Mouse (Mus musculus): ENCODE measurements at regions not wholly inside any gene's neighbourhood (a gene's known extent, or its start where the extent isn't known, plus 50 kb on each side); places are given as distances from the start of the nearest gene placed in this dataset.
A peak's percentile ranks its signal among the peaks of the same experiment; 100 is the strongest.

GRCm38 (mm10) chr19:53453317-53453947 is 63.1 kb upstream of the Smndc1 start:
- DNase-seq (ENCODE audit: low spot score): no peak
- peaks cover 11% of the 10 kb centered on the region for H3K27me3 ChIP-seq (ENCODE audit: insufficient read depth, poor library complexity, severe bottlenecking)
- no peaks in the 10 kb centered on the region for H3K36me3 ChIP-seq
- H3K4me1 ChIP-seq (replicated peaks): peaks cover 47% of the 10 kb centered on the region
- WGBS: 61% methylated on average over 13 of the region's 13 CpGs
- no peak overlapping the region for H3K4me3 ChIP-seq
- H3K9me3 ChIP-seq: no peaks in the 10 kb centered on the region
- no peak overlapping the region for H3K27ac ChIP-seq

- peaks cover 4% of the 10 kb centered on the region; the same call in 1 of the 2 replicates for H3K27me3 ChIP-seq (ENCODE audit: insufficient read depth, poor library complexity, severe bottlenecking)
- peaks cover 44% of the 10 kb centered on the region for H3K4me1 ChIP-seq (replicated peaks)
- H3K4me3 ChIP-seq: no peak overlapping the region
- H3K9me3 ChIP-seq: no peaks in the 10 kb centered on the region
- H3K36me3 ChIP-seq: no peaks in the 10 kb centered on the region
- WGBS: 58% methylated on average over 3 of the region's 3 CpGs
- no peak overlapping the region for H3K27ac ChIP-seq
- no peak for DNase-seq (ENCODE audit: low spot score)
These were observed 62.0 kb upstream of the Smndc1 start for GRCm38 (mm10) chr19:53452360-53452759.

DNA sequence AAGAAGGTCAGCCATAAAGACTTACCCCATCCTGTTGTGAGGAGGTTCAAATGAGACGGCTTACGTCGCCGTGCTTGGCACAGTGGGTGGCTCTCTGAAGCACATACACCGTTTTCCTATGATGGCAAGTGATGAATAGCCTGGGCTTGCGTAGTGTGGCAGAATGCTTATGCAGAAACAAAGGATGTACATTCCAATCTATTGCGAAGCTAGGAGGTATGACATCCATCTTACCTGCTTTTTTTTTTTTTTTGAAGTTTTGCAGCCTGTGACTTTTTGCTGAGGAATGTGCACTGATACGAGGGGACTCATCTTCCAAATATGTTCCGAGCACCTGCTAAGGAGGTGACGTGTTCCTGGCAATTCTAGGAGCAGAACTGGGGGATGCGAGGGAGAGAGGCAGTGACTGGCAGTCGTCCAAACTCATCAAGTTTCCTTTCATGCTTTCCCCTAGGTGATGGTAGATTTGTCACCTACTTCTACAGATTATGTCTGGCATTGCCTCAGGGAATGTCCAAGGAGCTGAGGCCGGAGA is 61.1 kb upstream of the Smndc1 start:
- Histone ChIP-seq H3K4me3 (no peak overlapping the region), H3K4me1 (replicated peaks) (peaks cover 53% of the 10 kb centered on the region), H3K27ac (no peak overlapping the region), H3K9me3 (no peaks in the 10 kb centered on the region), H3K36me3 (no peaks in the 10 kb centered on the region), H3K27me3 (ENCODE audit: insufficient read depth, poor library complexity, severe bottlenecking) (peaks cover 11% of the 10 kb centered on the region; the same call in 1 of the 2 replicates)
- DNase-seq (ENCODE audit: low spot score): no peak
- WGBS: 75% methylated on average over 13 of the region's 13 CpGs

DNA sequence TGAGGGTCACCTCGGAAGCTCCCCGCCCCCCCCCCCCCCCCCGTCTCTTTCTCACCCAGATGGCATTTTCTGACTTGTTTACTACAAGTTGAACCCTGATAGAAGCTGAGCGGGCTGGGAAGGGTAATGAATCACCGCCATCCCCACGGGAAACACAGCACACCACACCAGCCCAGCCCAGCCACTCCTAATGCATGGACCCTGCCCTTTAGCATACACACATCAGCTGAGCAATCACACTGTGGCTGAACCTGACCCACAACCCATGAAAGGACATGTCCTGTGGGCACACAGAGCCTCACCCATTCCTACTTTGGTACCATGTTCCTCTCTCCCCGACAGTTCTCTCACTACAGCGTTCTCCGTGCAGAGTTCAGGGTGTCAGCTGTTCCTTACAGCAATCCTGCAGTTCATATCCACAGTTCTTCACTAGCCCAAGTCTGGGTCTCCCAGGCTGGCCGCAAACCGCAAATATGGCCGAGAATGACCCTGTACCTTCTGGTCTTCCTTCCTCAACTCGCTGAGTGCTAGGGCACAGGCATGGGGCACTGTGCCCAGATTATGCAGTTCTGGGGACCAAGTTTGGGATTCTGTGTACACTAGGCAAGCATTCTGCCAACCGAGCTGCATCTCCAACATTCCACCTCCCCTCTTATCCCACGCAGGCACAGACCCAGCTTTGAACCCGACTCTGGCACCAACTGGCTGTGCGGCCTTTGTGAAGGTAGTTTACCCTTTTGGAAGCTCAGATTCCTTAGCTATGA is 60.4 kb upstream of the Smndc1 start:
- Histone ChIP-seq H3K4me1 (replicated peaks) (peaks cover 58% of the 10 kb centered on the region), H3K27ac (peak overlapping the region; percentile 3; the same call in 1 of the 2 replicates), H3K36me3 (no peaks in the 10 kb centered on the region), H3K9me3 (no peaks in the 10 kb centered on the region), H3K27me3 (ENCODE audit: insufficient read depth, poor library complexity, severe bottlenecking) (peaks cover 18% of the 10 kb centered on the region; the same call in 1 of the 2 replicates), H3K4me3 (no peak overlapping the region)
- no peak for DNase-seq (ENCODE audit: low spot score)
- 73% methylated on average over 17 of the region's 17 CpGs for WGBS

DNA sequence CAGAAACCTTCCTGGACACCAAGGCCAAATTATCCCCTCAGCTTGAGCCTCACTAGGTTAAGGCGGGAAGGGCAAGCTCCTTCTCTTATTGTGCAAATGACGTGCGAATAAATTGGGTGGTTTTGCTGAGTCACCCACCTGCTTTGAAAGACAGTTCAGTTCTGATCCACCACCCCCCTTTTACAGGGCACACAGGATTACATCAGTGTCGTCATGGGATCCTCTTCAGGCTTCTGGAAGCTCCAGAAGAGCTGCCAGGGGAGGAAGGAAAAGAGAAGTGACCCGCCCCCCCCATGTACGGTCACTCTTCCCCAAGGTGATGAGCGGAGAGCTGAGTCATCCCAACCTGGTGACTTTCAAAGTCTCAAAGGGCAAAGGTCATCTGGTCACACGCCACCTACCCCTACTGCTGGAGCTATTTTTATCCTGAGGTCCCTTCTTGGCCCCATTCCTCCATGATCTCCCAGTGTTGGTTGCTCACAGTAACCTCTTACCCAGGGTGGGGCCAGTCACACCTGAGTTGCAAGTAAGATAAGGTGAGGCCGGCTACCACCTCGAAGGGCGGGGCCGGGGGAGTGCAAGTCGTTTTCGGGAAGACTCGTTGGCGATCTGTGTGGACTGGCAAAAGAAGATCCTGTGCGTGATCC is 58.9 kb upstream of the Smndc1 start:
- 86% methylated on average over 17 of the region's 17 CpGs for WGBS
- peaks cover 29% of the 10 kb centered on the region; the same call in 1 of the 2 replicates for H3K27me3 ChIP-seq (ENCODE audit: insufficient read depth, poor library complexity, severe bottlenecking)
- H3K27ac ChIP-seq: no peak overlapping the region
- H3K4me3 ChIP-seq: no peak overlapping the region
- H3K36me3 ChIP-seq: no peaks in the 10 kb centered on the region
- H3K9me3 ChIP-seq: no peaks in the 10 kb centered on the region
- H3K4me1 ChIP-seq (replicated peaks): peaks cover 59% of the 10 kb centered on the region
- no peak for DNase-seq (ENCODE audit: low spot score)

GRCm38 (mm10) chr19:53448206-53448605 is 57.8 kb upstream of the Smndc1 start:
- no peaks in the 10 kb centered on the region for H3K9me3 ChIP-seq
- peaks cover 48% of the 10 kb centered on the region for H3K4me1 ChIP-seq (replicated peaks)
- no peak overlapping the region for H3K27ac ChIP-seq
- peaks cover 29% of the 10 kb centered on the region; the same call in 1 of the 2 replicates for H3K27me3 ChIP-seq (ENCODE audit: insufficient read depth, poor library complexity, severe bottlenecking)
- no peak overlapping the region for H3K4me3 ChIP-seq
- H3K36me3 ChIP-seq: no peaks in the 10 kb centered on the region
- WGBS: 88% methylated on average over 10 of the region's 10 CpGs
- no peak for DNase-seq (ENCODE audit: low spot score)

DNA sequence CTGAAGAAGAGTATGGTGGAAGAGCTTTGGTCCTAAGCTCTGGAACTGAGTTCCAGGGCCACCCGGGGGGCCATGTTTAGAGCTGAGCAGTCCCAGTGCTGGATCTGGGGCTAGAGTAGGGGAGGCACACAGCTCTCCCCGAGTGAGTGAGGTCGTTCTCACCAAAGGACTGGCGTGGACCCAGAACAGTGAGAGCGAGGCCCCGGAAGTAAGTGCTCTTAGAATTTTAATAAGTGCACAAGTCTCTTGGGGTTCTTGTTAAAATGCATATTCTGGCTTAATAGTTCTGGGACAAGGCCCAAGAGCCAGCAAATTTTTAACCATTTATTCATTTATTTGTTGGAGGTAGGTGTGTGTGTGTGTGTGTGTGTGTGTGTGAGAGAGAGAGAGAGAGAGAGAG is 57.4 kb upstream of the Smndc1 start:
- H3K36me3 ChIP-seq: no peaks in the 10 kb centered on the region
- peaks cover 29% of the 10 kb centered on the region; the same call in 1 of the 2 replicates for H3K27me3 ChIP-seq (ENCODE audit: insufficient read depth, poor library complexity, severe bottlenecking)
- peaks cover 44% of the 10 kb centered on the region for H3K4me1 ChIP-seq (replicated peaks)
- H3K9me3 ChIP-seq: no peaks in the 10 kb centered on the region
- no peak overlapping the region for H3K4me3 ChIP-seq
- DNase-seq (ENCODE audit: low spot score): no peak
- WGBS: 76% methylated on average over 6 of the region's 6 CpGs
- no peak overlapping the region; the same call in 1 of the 2 replicates for H3K27ac ChIP-seq

- no peaks in the 10 kb centered on the region for H3K9me3 ChIP-seq
- peaks cover 37% of the 10 kb centered on the region for H3K4me1 ChIP-seq (replicated peaks)
- H3K36me3 ChIP-seq: no peaks in the 10 kb centered on the region
- WGBS: 67% methylated on average over 5 of the region's 5 CpGs
- H3K27ac ChIP-seq: no peak overlapping the region
- H3K27me3 ChIP-seq (ENCODE audit: insufficient read depth, poor library complexity, severe bottlenecking): peaks cover 29% of the 10 kb centered on the region; the same call in 1 of the 2 replicates
- H3K4me3 ChIP-seq: no peak overlapping the region
- no peak for DNase-seq (ENCODE audit: low spot score)
These were observed 55.8 kb upstream of the Smndc1 start for GRCm38 (mm10) chr19:53446216-53446615.

DNA sequence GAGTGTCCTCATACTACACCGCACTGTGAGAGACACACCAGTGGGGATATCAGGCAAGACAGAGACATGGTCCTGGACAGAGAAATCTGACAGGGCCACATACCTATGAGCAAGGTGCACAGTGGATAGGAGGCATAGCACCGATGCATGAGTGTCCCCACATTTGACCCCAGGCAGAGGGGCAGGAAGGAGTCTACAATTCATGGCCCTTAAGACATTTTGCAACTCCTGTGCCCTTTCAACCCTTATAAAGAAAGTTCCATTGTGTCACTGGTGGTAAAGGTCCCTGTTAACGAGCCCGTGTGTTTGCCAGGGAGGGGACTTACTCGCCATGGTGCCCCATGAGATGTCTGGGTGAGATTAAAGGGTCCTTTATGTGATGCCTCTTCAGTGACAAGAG is 54.3 kb upstream of the Smndc1 start:
- peaks cover 40% of the 10 kb centered on the region for H3K4me1 ChIP-seq (replicated peaks)
- 52% methylated on average over 5 of the region's 5 CpGs for WGBS
- no peak for DNase-seq (ENCODE audit: low spot score)
- no peaks in the 10 kb centered on the region for H3K36me3 ChIP-seq
- H3K4me3 ChIP-seq: no peak overlapping the region
- H3K27ac ChIP-seq: no peak overlapping the region
- peaks cover 29% of the 10 kb centered on the region; the same call in 1 of the 2 replicates for H3K27me3 ChIP-seq (ENCODE audit: insufficient read depth, poor library complexity, severe bottlenecking)
- no peaks in the 10 kb centered on the region for H3K9me3 ChIP-seq

DNA sequence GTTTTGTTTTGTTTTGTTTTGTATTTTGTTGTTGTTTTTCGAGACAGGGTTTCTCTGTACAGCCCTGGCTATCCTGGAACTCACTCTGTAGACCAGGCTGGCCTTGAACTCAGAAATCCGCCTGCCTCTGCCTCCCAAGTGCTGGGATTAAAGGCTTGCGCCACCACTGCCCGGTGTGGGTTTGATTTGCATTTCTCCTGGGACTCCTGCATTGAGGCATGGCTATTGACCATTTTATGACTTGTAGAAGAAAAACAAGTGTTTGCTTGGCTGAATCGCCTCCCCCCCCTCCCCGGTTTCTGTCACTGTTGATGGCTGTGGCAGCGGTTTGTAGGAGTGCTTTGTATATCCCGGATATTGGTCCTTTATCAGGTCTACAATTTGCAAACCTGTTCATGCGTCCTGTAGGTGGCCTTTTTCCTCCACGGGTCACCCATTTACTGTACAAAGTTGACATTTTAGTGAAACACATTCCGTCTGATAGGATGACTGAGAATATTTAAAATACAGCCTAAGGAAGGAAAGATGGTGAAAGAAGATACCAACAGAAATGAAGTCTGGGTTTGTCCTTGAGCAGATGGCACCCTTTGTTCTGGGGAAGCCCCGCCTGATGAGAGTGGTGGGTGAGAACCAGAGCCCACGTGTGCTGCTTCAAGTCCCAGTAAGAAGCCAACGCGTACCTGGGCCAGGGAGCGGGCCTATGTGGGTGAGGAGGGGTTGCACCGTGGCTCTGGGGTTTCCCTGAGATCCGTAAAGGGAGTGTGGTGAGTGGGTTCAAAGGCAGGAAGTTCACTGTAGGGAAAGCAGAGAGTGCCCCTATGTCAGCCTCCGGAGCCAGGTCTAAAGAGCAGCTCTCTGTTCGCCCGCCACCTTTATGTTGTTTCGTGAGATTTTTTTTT is 52.6 kb upstream of the Smndc1 start:
- DNase-seq (ENCODE audit: low spot score): no peak
- Histone ChIP-seq H3K27me3 (ENCODE audit: insufficient read depth, poor library complexity, severe bottlenecking) (peaks cover 29% of the 10 kb centered on the region; the same call in 1 of the 2 replicates), H3K27ac (no peak overlapping the region), H3K9me3 (no peaks in the 10 kb centered on the region), H3K4me3 (no peak overlapping the region), H3K36me3 (no peaks in the 10 kb centered on the region), H3K4me1 (replicated peaks) (peaks cover 35% of the 10 kb centered on the region)
- WGBS: 87% methylated on average over 22 of the region's 22 CpGs

DNA sequence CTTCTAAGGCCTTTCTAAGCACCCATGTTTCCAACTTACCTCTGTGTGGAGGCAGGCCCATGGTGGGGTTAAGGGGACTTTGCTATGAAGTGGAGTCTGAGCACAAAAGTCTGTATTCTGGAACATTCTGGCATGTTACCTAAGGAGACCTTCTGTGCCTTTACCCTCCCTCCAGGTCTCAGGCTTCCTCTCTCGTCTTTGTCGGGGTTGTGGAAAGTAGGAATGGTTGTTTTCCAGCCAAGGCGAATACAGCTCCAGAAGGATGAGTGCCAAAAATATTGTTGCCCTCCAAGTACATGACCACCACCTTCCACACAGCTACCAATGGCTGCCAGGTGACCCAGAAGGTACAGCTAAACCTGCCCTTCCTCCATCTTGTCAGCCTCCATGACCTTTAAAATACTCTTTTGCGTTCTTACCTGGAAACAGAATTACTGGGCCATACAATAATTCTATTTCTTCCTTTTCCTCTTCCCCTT is 51.8 kb upstream of the Smndc1 start:
- Histone ChIP-seq H3K27me3 (ENCODE audit: insufficient read depth, poor library complexity, severe bottlenecking) (peaks cover 25% of the 10 kb centered on the region), H3K4me3 (no peak overlapping the region)
- WGBS: 94% methylated on average over 4 of the region's 4 CpGs

More for the DNA sequence above, 51.8 kb upstream of the Smndc1 start:
- no peak for DNase-seq (ENCODE audit: low spot score)
- no peak overlapping the region for H3K27ac ChIP-seq
- no peaks in the 10 kb centered on the region for H3K36me3 ChIP-seq
- no peaks in the 10 kb centered on the region for H3K9me3 ChIP-seq
- H3K4me1 ChIP-seq (replicated peaks): peaks cover 30% of the 10 kb centered on the region
